ENCODE assay signal across 8 mouse cellular contexts in the genomic region with DNA sequence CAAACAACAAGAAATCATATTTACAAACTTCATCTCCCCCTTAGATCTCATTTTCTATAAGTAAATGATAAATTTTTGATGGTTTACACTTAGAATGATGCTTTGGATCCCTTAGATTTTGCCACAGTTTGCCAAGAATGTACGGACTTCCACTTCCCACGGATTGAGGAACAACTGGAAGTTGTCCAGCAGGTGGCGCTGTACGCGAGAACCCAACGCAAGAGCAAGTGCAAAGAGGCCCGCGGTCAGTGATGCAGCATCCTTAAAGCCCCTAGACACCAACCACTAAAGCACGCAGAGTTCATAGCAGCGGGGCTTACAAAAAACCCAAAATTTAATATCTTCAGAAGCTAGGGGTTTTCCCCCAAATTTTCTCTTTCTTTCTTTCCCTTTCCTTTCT. TPM values are rescaled to one million over a fixed set of nuclear protein-coding genes. Genes with fewer than 3 reads are reported as not detected.
DNase-seq lines count a peak whose midpoint lies in the region; ATAC-seq and TF ChIP-seq lines count a peak whose summit lies in the region.

No protein-coding gene starts in this region.

- DNase-seq in 416B (ENCODE audit: low read depth) (peak; percentile 86), MEL (ENCODE audit: low read depth, low spot score) (peak; percentile 84)
- DNase-seq in cerebellum, adult 11-12 months, result peak; percentile 48
- peak; percentile 67 to 76 for DNase-seq in frontal cortex, postnatal 36 days (ENCODE audit: low spot score in 2 of 2)
- DNase-seq in kidney, postnatal 4 days, result peak; percentile 91
- peak; percentile 74 for DNase-seq in lung, postnatal 0 days (ENCODE audit: low spot score)
- peak; percentile 93 for DNase-seq in right cerebral cortex, postnatal 14 days
- peak; percentile 78 for DNase-seq in urinary bladder, postnatal 25 days (ENCODE audit: low spot score)

- no peaks in the 10 kb centered on the region for H3K79me2 ChIP-seq in MEL (ENCODE audit: control insufficient read depth, insufficient read depth, low read length, poor library complexity)

- no peaks in the 10 kb centered on the region for H3K4me1 ChIP-seq in MEL (ENCODE audit: control insufficient read depth in 1 of 2, insufficient read depth in 2 of 2, low read length in 2 of 2)
- no peaks in the 10 kb centered on the region for H3K4me1 ChIP-seq in lung, postnatal 0 days (ENCODE audit: insufficient read depth, low read depth, low read length)

- H3K36me3 ChIP-seq in MEL (ENCODE audit: control insufficient read depth in 1 of 2, insufficient read depth in 2 of 2, low read length in 2 of 2), result peaks cover 0 to 1% of the 10 kb centered on the region in 2 experiments; a peak in 1 of 4 replicates
- peaks cover 22% of the 10 kb centered on the region for H3K36me3 ChIP-seq in lung, postnatal 0 days (ENCODE audit: insufficient read depth, low read length)

- H3K4me2 ChIP-seq in lung, postnatal 0 days (replicated peaks; ENCODE audit: low read depth, low read length), result no peak overlapping the region

- no peak for TF ChIP-seq POLR2A in MEL (IDR thresholded peaks at IDR 0.05; ENCODE audit: control insufficient read depth in 1 of 2, insufficient read depth in 1 of 2, low read depth in 1 of 2, low read length in 2 of 2, poor library complexity in 1 of 2)

- WGBS in lung, postnatal 0 days, result 9% methylated on average over 10 of the region's 10 CpGs

- no peaks in the 10 kb centered on the region for H3K27me3 ChIP-seq in MEL (ENCODE audit: control insufficient read depth in 1 of 2, insufficient read depth in 2 of 2, low read length in 2 of 2)
- no peaks in the 10 kb centered on the region for H3K27me3 ChIP-seq in lung, postnatal 0 days (replicated peaks; ENCODE audit: insufficient read depth, low read length)

- no peak for ATAC-seq in lung, postnatal 0 days

- no peak overlapping the region for H3K27ac ChIP-seq in MEL (ENCODE audit: control insufficient read depth, low read depth, low read length)
- H3K27ac ChIP-seq in lung, postnatal 0 days (ENCODE audit: low read length), result no peak overlapping the region

- TF ChIP-seq CTCF in MEL (IDR thresholded peaks at IDR 0.05 in 2 of 3, conservative IDR thresholded peaks at IDR 0.05 in 1 of 3; ENCODE audit: control insufficient read depth in 1 of 3, insufficient read depth in 1 of 3, low read depth in 2 of 3, low read length in 3 of 3, poor library complexity in 1 of 3, severe bottlenecking in 1 of 3), result peak; percentile 68 to 94 (median 86)
- TF ChIP-seq CTCF in lung, postnatal 0 days (IDR thresholded peaks at IDR 0.05), result peak; percentile 87

- TF ChIP-seq EP300 in MEL (IDR thresholded peaks at IDR 0.05; ENCODE audit: low read depth in 1 of 2, low read length in 2 of 2), result no peak
- no peak for TF ChIP-seq EP300 in lung, postnatal 0 days (IDR thresholded peaks at IDR 0.05)

- H3K9ac ChIP-seq in MEL (ENCODE audit: control insufficient read depth, low read depth, low read length, poor library complexity, severe bottlenecking), result no peak overlapping the region
- H3K9ac ChIP-seq in lung, postnatal 0 days (replicated peaks; ENCODE audit: low read depth), result no peak overlapping the region

- H3K9me3 ChIP-seq in MEL (replicated peaks; ENCODE audit: insufficient read depth, low read length), result no peaks in the 10 kb centered on the region
- H3K9me3 ChIP-seq in lung, postnatal 0 days (ENCODE audit: low read length), result no peaks in the 10 kb centered on the region

- H3K4me3 ChIP-seq in MEL (ENCODE audit: control insufficient read depth in 1 of 2, insufficient read depth in 1 of 2, low read depth in 2 of 2, low read length in 2 of 2), result no peak overlapping the region
- no peak overlapping the region for H3K4me3 ChIP-seq in lung, postnatal 0 days (ENCODE audit: low read depth, low read length)

- TF ChIP-seq RAD21 in MEL (IDR thresholded peaks at IDR 0.05; ENCODE audit: low read depth, low read length), result peak; percentile 54

TF ChIP-seq in MEL, 35 proteins besides CTCF, POLR2A, EP300 and RAD21:
- TF ChIP-seq ZC3H11A (IDR thresholded peaks at IDR 0.05; ENCODE audit: low read depth, low read length) (peak; percentile 34; the same call in 1 of the 2 replicates), USF1 (IDR thresholded peaks at IDR 0.05; ENCODE audit: low read depth, low read length) (no peak), MYC (IDR thresholded peaks at IDR 0.05; ENCODE audit: low read depth, low read length) (no peak), SMC3 (IDR thresholded peaks at IDR 0.05; ENCODE audit: low read depth, low read length) (peak; percentile 85)

RNA-seq across cellular contexts. Expression of gene D6Wsu163e, which starts 16.0 kb away (rescaled TPM):
- 31.4 and 36.6 TPM in 2 replicates for total RNA-seq in MEL (2012; rRNA removed)
- 10 to 100 TPM in 1 of 2 experiments, not detected in 1; 28.4 TPM for polyA plus RNA-seq in MEL (2012; ENCODE audit: insufficient read depth in 1 of 2, insufficient read length in 2 of 2, low read depth in 1 of 2, low replicate concordance in 2 of 2, missing spikeins in 1 of 2)
- polyA plus RNA-seq in lung, postnatal 0 days (2015; fragmentation: Nextera tagmentation; extraction: Ambion mirVana), result 12.3 and 13.7 TPM in 2 replicates

RNA-seq across cellular contexts. Expression of gene Rad51ap1, which starts 16.3 kb away (rescaled TPM):
- 52.8 and 55.2 TPM in 2 replicates for total RNA-seq in MEL (2012; rRNA removed)
- polyA plus RNA-seq in MEL (2012; ENCODE audit: insufficient read depth in 1 of 2, insufficient read length in 2 of 2, low read depth in 1 of 2, low replicate concordance in 2 of 2, missing spikeins in 1 of 2), result 100 to 1,000 TPM in 1 of 2 experiments, not detected in 1; 108 TPM
- polyA plus RNA-seq in lung, postnatal 0 days (2015; fragmentation: Nextera tagmentation; extraction: Ambion mirVana), result 5.3 and 7.5 TPM in 2 replicates

RNA-seq across cellular contexts. Expression of gene Dyrk4, which starts 34.1 kb away (rescaled TPM):
- not detected in 2 replicates for total RNA-seq in MEL (2012; rRNA removed)
- under 1 TPM in 1 of 2 experiments, not detected in 1; 0.08 TPM for polyA plus RNA-seq in MEL (2012; ENCODE audit: insufficient read depth in 1 of 2, insufficient read length in 2 of 2, low read depth in 1 of 2, low replicate concordance in 2 of 2, missing spikeins in 1 of 2)
- 0.23 and 0.37 TPM in 2 replicates for polyA plus RNA-seq in lung, postnatal 0 days (2015; fragmentation: Nextera tagmentation; extraction: Ambion mirVana)

RNA-seq across cellular contexts. Expression of gene Fgf6, which starts 59.7 kb away (rescaled TPM):
- not detected in 2 replicates for total RNA-seq in MEL (2012; rRNA removed)
- polyA plus RNA-seq in MEL (2012; ENCODE audit: insufficient read depth in 1 of 2, insufficient read length in 2 of 2, low read depth in 1 of 2, low replicate concordance in 2 of 2, missing spikeins in 1 of 2), result not detected
- not detected in 2 replicates for polyA plus RNA-seq in lung, postnatal 0 days (2015; fragmentation: Nextera tagmentation; extraction: Ambion mirVana)
